Mouse (Mus musculus): ENCODE measurements at regions not wholly inside any gene's neighbourhood (a gene's known extent, or its start where the extent isn't known, plus 50 kb on each side); places are given as distances from the start of the nearest gene placed in this dataset.
"Not testable (repeated sequence)": the region's sequence is repeated elsewhere in the genome, so short reads cannot be mapped to it uniquely, and the experiment has no call there.

DNA sequence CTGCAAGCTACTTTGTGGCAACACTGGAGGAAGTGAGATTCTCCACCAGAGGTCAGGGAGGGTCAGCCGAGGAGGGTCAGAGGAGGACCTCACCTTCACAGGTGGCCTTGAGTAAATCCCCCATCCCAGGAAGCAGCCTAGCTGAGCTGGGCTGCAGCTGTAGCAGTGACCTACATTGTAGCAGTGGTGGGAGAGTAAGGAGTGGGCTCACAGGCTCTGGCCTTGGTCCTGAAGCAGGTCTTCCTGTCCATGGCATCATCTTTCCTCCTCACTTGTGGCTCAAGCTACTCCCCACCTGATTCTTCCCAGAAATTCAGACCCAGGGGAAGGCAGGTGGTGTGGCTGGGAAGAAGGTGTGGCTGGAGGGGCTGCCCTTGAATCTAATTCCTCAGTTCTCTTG is 84.3 kb downstream of the 1810013L24Rik start:
- H3K36me3 ChIP-seq (ENCODE audit: control insufficient read depth, insufficient read depth, low read length); H3K4me3 ChIP-seq (ENCODE audit: control insufficient read depth, low read depth, low read length); H3K4me1 ChIP-seq (ENCODE audit: control insufficient read depth, insufficient read depth, low read length); H3K27ac ChIP-seq (ENCODE audit: control insufficient read depth, insufficient read depth, low read depth, low read length); H3K27me3 ChIP-seq (ENCODE audit: control insufficient read depth, insufficient read depth, low read length): not testable (repeated sequence)

DNA sequence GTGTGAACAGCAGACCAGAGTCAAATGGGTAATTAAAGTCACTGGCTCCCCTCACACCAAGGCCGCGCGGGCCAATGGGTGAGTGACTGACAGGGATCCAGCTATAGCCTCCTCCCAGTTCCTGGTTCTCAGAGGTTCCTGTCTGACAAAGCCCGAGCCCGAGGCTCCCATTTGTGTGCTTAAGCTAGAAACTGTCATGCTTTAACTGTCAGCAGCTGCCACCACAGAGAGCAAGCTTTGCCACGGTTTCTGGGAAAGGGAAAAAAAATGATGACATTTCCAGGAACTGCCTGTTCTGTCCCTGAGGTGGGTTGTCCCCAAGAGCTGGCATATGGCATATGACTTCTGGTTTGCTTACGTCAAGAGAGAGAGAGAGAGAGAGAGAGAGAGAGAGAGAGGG is 86.2 kb downstream of the 1810013L24Rik start:
- H3K27ac ChIP-seq (ENCODE audit: control insufficient read depth, insufficient read depth, low read depth, low read length), result no peak overlapping the region
- no peaks in the 10 kb centered on the region for H3K27me3 ChIP-seq (ENCODE audit: control insufficient read depth, insufficient read depth, low read length)
- H3K4me1 ChIP-seq (ENCODE audit: control insufficient read depth, insufficient read depth, low read length), result no peaks in the 10 kb centered on the region
- TF ChIP-seq POLR2A (IDR thresholded peaks at IDR 0.05; ENCODE audit: control insufficient read depth, low read depth, low read length) (no peak), CTCF (IDR thresholded peaks at IDR 0.05; ENCODE audit: control insufficient read depth, insufficient read depth, insufficient replicate concordance, low read depth, low read length) (no peak)
- H3K4me3 ChIP-seq (ENCODE audit: control insufficient read depth, low read depth, low read length), result no peak overlapping the region
- no peaks in the 10 kb centered on the region for H3K36me3 ChIP-seq (ENCODE audit: control insufficient read depth, insufficient read depth, low read length)

DNA sequence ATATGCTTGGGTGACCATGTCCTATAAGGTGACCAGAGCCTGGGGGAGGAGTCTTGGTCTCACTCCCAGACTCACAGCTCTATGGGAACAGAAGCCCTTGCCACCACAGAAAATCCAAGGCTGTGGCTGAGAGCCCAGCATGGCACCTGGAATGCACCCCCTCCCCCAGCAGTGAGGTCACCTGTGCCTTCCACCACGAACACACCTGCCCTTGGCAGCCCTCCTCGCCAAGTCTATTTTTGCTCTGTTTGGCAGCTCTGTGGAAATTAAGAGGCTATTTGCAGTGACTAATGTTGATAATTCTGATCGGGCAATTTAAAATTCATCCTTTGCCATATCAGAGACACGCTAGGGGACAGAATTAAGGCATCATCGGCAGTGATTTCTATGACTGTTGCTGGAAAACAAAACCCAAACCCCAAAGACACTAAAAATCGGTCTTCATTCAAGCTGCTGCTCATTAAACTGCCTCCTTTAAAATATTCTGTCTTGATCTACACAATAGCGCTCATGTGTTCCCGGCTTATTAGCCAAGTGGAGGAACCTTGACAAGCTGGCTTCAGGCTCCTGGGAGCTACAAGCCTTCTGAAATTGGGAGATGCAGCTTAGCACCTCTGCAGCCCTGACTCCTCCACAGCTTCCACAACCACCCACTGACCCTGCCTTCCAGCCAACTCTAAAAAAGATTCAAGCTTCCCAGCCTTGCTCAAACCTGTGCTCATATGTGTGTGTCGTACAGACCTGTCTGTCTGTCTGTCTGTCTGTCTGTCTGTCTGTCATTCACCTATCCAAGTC is 89.0 kb downstream of the 1810013L24Rik start:
- Histone ChIP-seq H3K36me3 (ENCODE audit: control insufficient read depth, insufficient read depth, low read length) (no peaks in the 10 kb centered on the region), H3K27ac (ENCODE audit: control insufficient read depth, insufficient read depth, low read depth, low read length) (no peak overlapping the region), H3K27me3 (ENCODE audit: control insufficient read depth, insufficient read depth, low read length) (no peaks in the 10 kb centered on the region), H3K4me3 (ENCODE audit: control insufficient read depth, low read depth, low read length) (no peak overlapping the region), H3K4me1 (ENCODE audit: control insufficient read depth, insufficient read depth, low read length) (no peaks in the 10 kb centered on the region)
- no peak for TF ChIP-seq CTCF (IDR thresholded peaks at IDR 0.05; ENCODE audit: control insufficient read depth, insufficient read depth, insufficient replicate concordance, low read depth, low read length)
- TF ChIP-seq POLR2A (IDR thresholded peaks at IDR 0.05; ENCODE audit: control insufficient read depth, low read depth, low read length), result no peak

DNA sequence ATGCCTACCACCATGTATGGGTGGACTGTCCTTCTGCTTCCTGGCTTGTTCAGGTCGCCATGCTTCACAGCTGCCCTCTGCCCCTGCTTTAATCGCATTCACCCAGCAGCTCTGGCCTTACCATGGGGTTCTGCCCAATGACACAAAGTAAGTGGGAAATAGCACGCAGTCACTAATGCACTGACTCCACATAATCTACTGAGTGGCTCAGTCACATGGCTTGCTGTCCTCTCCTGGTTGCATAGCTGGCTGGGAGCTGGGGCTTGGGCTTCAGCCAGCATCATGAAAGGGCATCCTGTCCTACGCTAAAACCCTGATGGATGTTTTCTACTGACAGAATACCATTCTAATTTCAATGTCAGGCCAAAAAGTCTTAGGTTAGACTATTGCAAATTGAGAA is 94.8 kb downstream of the 1810013L24Rik start:
- Histone ChIP-seq H3K27ac (ENCODE audit: control insufficient read depth, insufficient read depth, low read depth, low read length) (no peak overlapping the region), H3K4me1 (ENCODE audit: control insufficient read depth, insufficient read depth, low read length) (no peaks in the 10 kb centered on the region), H3K4me3 (ENCODE audit: control insufficient read depth, low read depth, low read length) (peak overlapping the region; percentile 50; the same call in 1 of the 2 replicates), H3K36me3 (ENCODE audit: control insufficient read depth, insufficient read depth, low read length) (no peaks in the 10 kb centered on the region), H3K27me3 (ENCODE audit: control insufficient read depth, insufficient read depth, low read length) (no peaks in the 10 kb centered on the region)
- TF ChIP-seq CTCF (IDR thresholded peaks at IDR 0.05; ENCODE audit: control insufficient read depth, insufficient read depth, insufficient replicate concordance, low read depth, low read length) (no peak), POLR2A (IDR thresholded peaks at IDR 0.05; ENCODE audit: control insufficient read depth, low read depth, low read length) (no peak)

DNA sequence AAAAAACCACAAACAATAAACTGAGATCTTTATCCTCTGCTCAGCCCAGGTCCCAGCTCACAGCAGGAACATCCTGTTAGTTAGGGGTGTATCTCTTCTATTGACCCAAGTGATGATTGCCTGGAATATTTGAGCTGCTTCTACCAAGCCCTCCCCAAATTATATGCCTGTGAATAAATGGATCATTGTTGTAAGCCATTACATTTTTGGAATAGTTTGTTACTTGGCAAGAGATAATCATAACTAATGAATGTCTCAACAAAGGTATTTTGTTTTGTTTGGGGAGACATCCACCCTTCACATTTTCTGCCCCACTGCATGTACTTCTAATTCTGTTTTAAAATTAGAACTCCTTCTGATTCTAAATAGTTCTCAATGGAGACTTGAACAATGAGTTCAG is 102.1 kb downstream of the 1810013L24Rik start:
- no peaks in the 10 kb centered on the region for H3K36me3 ChIP-seq (ENCODE audit: control insufficient read depth, insufficient read depth, low read length)
- H3K4me3 ChIP-seq (ENCODE audit: control insufficient read depth, low read depth, low read length), result no peak overlapping the region
- H3K4me1 ChIP-seq (ENCODE audit: control insufficient read depth, insufficient read depth, low read length), result no peaks in the 10 kb centered on the region
- TF ChIP-seq POLR2A (IDR thresholded peaks at IDR 0.05; ENCODE audit: control insufficient read depth, low read depth, low read length) (no peak), CTCF (IDR thresholded peaks at IDR 0.05; ENCODE audit: control insufficient read depth, insufficient read depth, insufficient replicate concordance, low read depth, low read length) (no peak)
- no peak overlapping the region for H3K27ac ChIP-seq (ENCODE audit: control insufficient read depth, insufficient read depth, low read depth, low read length)
- no peaks in the 10 kb centered on the region for H3K27me3 ChIP-seq (ENCODE audit: control insufficient read depth, insufficient read depth, low read length)

DNA sequence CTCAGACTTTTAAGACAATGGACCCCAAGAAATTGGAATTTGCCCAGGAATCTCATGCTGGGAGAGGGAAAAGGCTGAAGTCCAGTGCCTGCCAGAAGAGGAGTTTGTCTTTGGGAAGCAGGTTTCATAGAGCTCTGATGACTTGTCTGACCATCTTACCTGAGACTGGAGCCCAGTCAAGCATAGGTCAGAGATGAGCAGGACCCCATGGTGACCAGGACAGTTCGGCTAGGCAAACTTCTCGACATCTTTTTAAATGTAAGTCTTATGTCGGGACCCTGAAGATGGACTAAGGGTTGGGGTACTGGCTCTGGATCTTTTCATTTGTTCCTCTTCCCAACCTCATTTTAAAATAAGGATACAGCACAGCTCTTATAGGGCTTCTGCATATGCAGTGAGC is 103.2 kb downstream of the 1810013L24Rik start:
- no peaks in the 10 kb centered on the region for H3K36me3 ChIP-seq (ENCODE audit: control insufficient read depth, insufficient read depth, low read length)
- H3K4me3 ChIP-seq (ENCODE audit: control insufficient read depth, low read depth, low read length), result no peak overlapping the region
- H3K27ac ChIP-seq (ENCODE audit: control insufficient read depth, insufficient read depth, low read depth, low read length), result no peak overlapping the region
- H3K27me3 ChIP-seq (ENCODE audit: control insufficient read depth, insufficient read depth, low read length), result no peaks in the 10 kb centered on the region
- H3K4me1 ChIP-seq (ENCODE audit: control insufficient read depth, insufficient read depth, low read length), result no peaks in the 10 kb centered on the region
- TF ChIP-seq POLR2A (IDR thresholded peaks at IDR 0.05; ENCODE audit: control insufficient read depth, low read depth, low read length) (no peak), CTCF (IDR thresholded peaks at IDR 0.05; ENCODE audit: control insufficient read depth, insufficient read depth, insufficient replicate concordance, low read depth, low read length) (no peak)

DNA sequence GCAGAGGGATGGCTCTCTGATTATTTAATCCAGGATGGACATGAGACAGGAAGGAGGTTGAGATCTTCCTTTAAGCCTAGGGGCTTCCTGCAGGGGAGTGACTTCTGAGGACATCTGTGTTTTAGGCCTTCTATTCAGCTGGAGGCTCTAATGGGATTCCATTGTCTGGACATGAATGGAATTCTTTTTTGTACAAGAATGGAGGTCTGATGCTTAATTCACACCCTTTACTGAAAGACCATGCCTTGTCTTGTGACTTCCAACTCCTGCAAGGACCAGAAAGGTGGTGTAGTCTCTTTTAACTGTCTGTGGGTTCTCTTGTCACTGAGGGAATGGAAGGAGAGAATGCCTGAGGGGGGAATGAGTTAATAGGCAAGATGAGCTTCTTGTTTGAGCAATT is 106.5 kb downstream of the 1810013L24Rik start:
- no peak overlapping the region for H3K4me3 ChIP-seq (ENCODE audit: control insufficient read depth, low read depth, low read length)
- H3K27me3 ChIP-seq (ENCODE audit: control insufficient read depth, insufficient read depth, low read length), result no peaks in the 10 kb centered on the region
- TF ChIP-seq CTCF (IDR thresholded peaks at IDR 0.05; ENCODE audit: control insufficient read depth, insufficient read depth, insufficient replicate concordance, low read depth, low read length) (no peak), POLR2A (IDR thresholded peaks at IDR 0.05; ENCODE audit: control insufficient read depth, low read depth, low read length) (no peak)
- no peaks in the 10 kb centered on the region for H3K4me1 ChIP-seq (ENCODE audit: control insufficient read depth, insufficient read depth, low read length)
- no peaks in the 10 kb centered on the region for H3K36me3 ChIP-seq (ENCODE audit: control insufficient read depth, insufficient read depth, low read length)
- no peak overlapping the region for H3K27ac ChIP-seq (ENCODE audit: control insufficient read depth, insufficient read depth, low read depth, low read length)

DNA sequence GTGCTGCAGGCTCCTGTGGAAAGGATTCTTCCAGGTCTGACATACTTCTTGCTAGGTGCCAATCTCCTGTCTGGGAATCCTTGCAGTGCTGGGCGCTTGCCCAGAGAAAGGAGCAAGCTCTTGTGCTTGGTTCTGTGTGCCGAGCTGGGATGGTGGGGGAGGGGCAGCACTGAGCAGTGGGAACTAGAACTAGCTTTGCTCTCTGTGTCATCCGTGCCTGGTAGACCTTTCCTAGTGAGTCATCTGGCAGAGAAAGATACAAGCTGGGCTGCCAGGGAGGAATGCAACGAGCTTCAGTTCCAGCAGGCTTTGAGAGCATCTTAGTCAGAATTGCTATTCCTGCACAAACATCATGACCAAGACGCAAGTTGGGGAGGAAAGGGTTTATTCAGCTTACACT is 108.6 kb downstream of the 1810013L24Rik start:
- Histone ChIP-seq H3K36me3 (ENCODE audit: control insufficient read depth, insufficient read depth, low read length) (no peaks in the 10 kb centered on the region), H3K27me3 (ENCODE audit: control insufficient read depth, insufficient read depth, low read length) (no peaks in the 10 kb centered on the region), H3K27ac (ENCODE audit: control insufficient read depth, insufficient read depth, low read depth, low read length) (no peak overlapping the region), H3K4me3 (ENCODE audit: control insufficient read depth, low read depth, low read length) (no peak overlapping the region), H3K4me1 (ENCODE audit: control insufficient read depth, insufficient read depth, low read length) (no peaks in the 10 kb centered on the region)
- TF ChIP-seq CTCF (IDR thresholded peaks at IDR 0.05; ENCODE audit: control insufficient read depth, insufficient read depth, insufficient replicate concordance, low read depth, low read length), result no peak

Data from testis, adult 2 months (tissue).